8 mouse cellular contexts compared by ENCODE assay signal in genomic region chr9:83368234-83368633, GRCm38 (mm10).
DNase-seq lines count a peak whose midpoint lies in the region; ATAC-seq and TF ChIP-seq lines count a peak whose summit lies in the region.

No protein-coding gene starts in this region.

- no peaks in the 10 kb centered on the region for H3K27me3 ChIP-seq in liver, adult 2 months (ENCODE audit: control insufficient read depth, insufficient read depth, low read length)
- no peaks in the 10 kb centered on the region for H3K27me3 ChIP-seq in liver, embryonic 12.5 days (replicated peaks)
- no peaks in the 10 kb centered on the region for H3K27me3 ChIP-seq in hindbrain, embryonic 14.5 days (ENCODE audit: control insufficient read depth, insufficient read depth, low read length)

- H3K79me2 ChIP-seq in liver, adult 2 months (ENCODE audit: control insufficient read depth, insufficient read depth, low read length), result no peaks in the 10 kb centered on the region

- no peak overlapping the region for H3K27ac ChIP-seq in liver, adult 2 months (replicated peaks; ENCODE audit: insufficient read depth, low read depth, low read length)
- no peak overlapping the region for H3K27ac ChIP-seq in liver, embryonic 12.5 days
- no peak overlapping the region for H3K27ac ChIP-seq in hindbrain, embryonic 14.5 days

- no peak for ATAC-seq in liver, embryonic 12.5 days
- peak; percentile 64 for ATAC-seq in megakaryocyte, adult 5-6 weeks (ENCODE audit: poor library complexity, severe bottlenecking)
- no peak for ATAC-seq in hindbrain, embryonic 14.5 days (ENCODE audit: low FRiP score)

- no peaks in the 10 kb centered on the region for H3K4me1 ChIP-seq in liver, adult 2 months (ENCODE audit: control insufficient read depth, insufficient read depth, low read length)
- H3K4me1 ChIP-seq in liver, embryonic 12.5 days, result no peaks in the 10 kb centered on the region
- H3K4me1 ChIP-seq in hindbrain, embryonic 14.5 days (replicated peaks; ENCODE audit: control insufficient read depth, insufficient read depth, low read length), result no peaks in the 10 kb centered on the region

- TF ChIP-seq POLR2A in liver, adult 2 months (IDR thresholded peaks at IDR 0.05; ENCODE audit: extremely low read depth, insufficient read depth, low read length), result no peak

- no peaks in the 10 kb centered on the region for H3K9me3 ChIP-seq in liver, embryonic 12.5 days (replicated peaks)
- no peaks in the 10 kb centered on the region for H3K9me3 ChIP-seq in hindbrain, embryonic 14.5 days (ENCODE audit: control insufficient read depth, low read length)

- no peak overlapping the region for H3K4me3 ChIP-seq in liver, adult 2 months (ENCODE audit: insufficient read depth, low read depth, low read length)
- H3K4me3 ChIP-seq in liver, embryonic 12.5 days, result no peak overlapping the region
- no peak overlapping the region for H3K4me3 ChIP-seq in hindbrain, embryonic 14.5 days (replicated peaks; ENCODE audit: low read length)

- peak; percentile 44 for DNase-seq in embryo, embryonic 10 days (ENCODE audit: low spot score)
- DNase-seq in embryo, embryonic 9.5 days (ENCODE audit: extremely low spot score), result no peak
- DNase-seq in liver, adult 2 months (ENCODE audit: extremely low read depth, low read depth, low spot score), result peak; percentile 34
- peak; percentile 60 to 80 for DNase-seq in cerebellum, postnatal 14 days
- DNase-seq in adrenal gland, adult 18-20 months (ENCODE audit: low spot score in 2 of 2), result no peak
- DNase-seq in hindbrain, embryonic 14.5 days (ENCODE audit: low spot score), result no peak

- H3K9ac ChIP-seq in liver, adult 2 months (ENCODE audit: low read depth, low read length), result no peak overlapping the region
- no peak overlapping the region for H3K9ac ChIP-seq in liver, embryonic 12.5 days
- H3K9ac ChIP-seq in hindbrain, embryonic 14.5 days, result no peak overlapping the region

- TF ChIP-seq CTCF in liver, adult 2 months (IDR thresholded peaks at IDR 0.05; ENCODE audit: low read depth, low read length), result 0 out of 2 replicates have a peak, but pooled peaks have one; percentile 20

- WGBS in liver, adult 2 months, result 77% methylated on average over 1 of the region's 1 CpGs
- WGBS in liver, embryonic 12.5 days (ENCODE audit: insufficient replicate concordance), result 52% methylated on average over 1 of the region's 1 CpGs
- 89% methylated on average over 1 of the region's 1 CpGs for WGBS in hindbrain, embryonic 14.5 days

- no peak overlapping the region for H3K4me2 ChIP-seq in liver, embryonic 12.5 days
- H3K4me2 ChIP-seq in hindbrain, embryonic 14.5 days (replicated peaks), result no peak overlapping the region

- no peaks in the 10 kb centered on the region for H3K36me3 ChIP-seq in liver, adult 2 months (ENCODE audit: control insufficient read depth, insufficient read depth, low read length)
- H3K36me3 ChIP-seq in liver, embryonic 12.5 days, result no peaks in the 10 kb centered on the region
- H3K36me3 ChIP-seq in hindbrain, embryonic 14.5 days (replicated peaks; ENCODE audit: control insufficient read depth, insufficient read depth), result no peaks in the 10 kb centered on the region

Comparison
In these comparisons a context has a peak if more than half of its experiments do, and no peak if none do; other contexts are left out.
1. DNase-seq: peak in embryo, embryonic 10 days (single experiment), liver, adult 2 months (single experiment) and cerebellum, postnatal 14 days (2 of 2); none in embryo, embryonic 9.5 days (single experiment), adrenal gland, adult 18-20 months (0 of 2) and hindbrain, embryonic 14.5 days (single experiment).